Mouse (Mus musculus): ENCODE measurements around the gene Rnf130. TPM values are rescaled to one million over a fixed set of nuclear protein-coding genes. Genes with fewer than 3 reads are reported as not detected.

The Rnf130 gene
- polyA plus RNA-seq, 1 experiment from 2014 or later: 39.6 TPM

- H3K27ac ChIP-seq: no peak overlapping the region
- no peaks in the 10 kb centered on the region for H3K27me3 ChIP-seq
- H3K9ac ChIP-seq: no peak overlapping the region
- H3K36me3 ChIP-seq: no peaks in the 10 kb centered on the region
- H3K9me3 ChIP-seq (replicated peaks): no peaks in the 10 kb centered on the region
- H3K4me3 ChIP-seq: no peak overlapping the region
- no peak overlapping the region for H3K4me2 ChIP-seq
- no peak for ATAC-seq (replicated peaks; ENCODE audit: insufficient number of reproducible peaks, insufficient read depth, low FRiP score, low read depth)
- WGBS: 53% methylated on average over 2 of the region's 2 CpGs
- peaks cover 3% of the 10 kb centered on the region; the same call in 1 of the 2 replicates for H3K4me1 ChIP-seq (replicated peaks)
Measured at GRCm38 (mm10) chr11:49994536-49994935, 30.6 kb upstream of the Rnf130 start.

- H3K9ac ChIP-seq: no peak overlapping the region
- 52% methylated on average over 4 of the region's 4 CpGs for WGBS
- no peaks in the 10 kb centered on the region for H3K36me3 ChIP-seq
- no peaks in the 10 kb centered on the region for H3K27me3 ChIP-seq
- no peak overlapping the region for H3K27ac ChIP-seq
- peaks cover 3% of the 10 kb centered on the region; the same call in 1 of the 2 replicates for H3K4me1 ChIP-seq (replicated peaks)
- H3K9me3 ChIP-seq (replicated peaks): no peaks in the 10 kb centered on the region
- no peak for ATAC-seq (replicated peaks; ENCODE audit: insufficient number of reproducible peaks, insufficient read depth, low FRiP score, low read depth)
- H3K4me2 ChIP-seq: no peak overlapping the region
- H3K4me3 ChIP-seq: no peak overlapping the region
Measured at GRCm38 (mm10) chr11:49996398-49996797, 28.7 kb upstream of the Rnf130 start.

DNA sequence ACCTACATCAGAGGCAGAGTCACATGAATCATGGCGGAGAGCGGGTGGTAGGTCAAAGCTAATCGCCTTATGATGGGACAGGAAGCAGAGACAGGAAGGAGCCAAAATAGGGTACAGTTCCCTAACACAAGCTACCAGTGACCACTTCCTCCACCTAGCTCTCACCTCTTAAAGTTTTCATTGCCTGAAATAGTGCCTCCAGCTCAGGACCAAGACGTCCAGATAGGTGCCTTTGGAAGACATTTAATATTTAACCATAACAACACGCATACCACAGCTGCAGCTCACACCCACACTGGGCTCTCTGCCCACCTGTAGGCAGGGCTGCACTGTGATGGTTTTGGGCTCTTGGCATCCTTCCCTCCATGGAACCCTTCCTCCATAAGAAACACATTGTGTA is 27.8 kb upstream of the Rnf130 start:
- Histone ChIP-seq H3K9ac (no peak overlapping the region), H3K36me3 (no peaks in the 10 kb centered on the region), H3K4me2 (no peak overlapping the region), H3K9me3 (replicated peaks) (no peaks in the 10 kb centered on the region), H3K4me3 (no peak overlapping the region), H3K27me3 (no peaks in the 10 kb centered on the region), H3K27ac (no peak overlapping the region), H3K4me1 (replicated peaks) (peaks cover 3% of the 10 kb centered on the region; the same call in 1 of the 2 replicates)
- 68% methylated on average over 5 of the region's 5 CpGs for WGBS
- ATAC-seq (replicated peaks; ENCODE audit: insufficient number of reproducible peaks, insufficient read depth, low FRiP score, low read depth): no peak

DNA sequence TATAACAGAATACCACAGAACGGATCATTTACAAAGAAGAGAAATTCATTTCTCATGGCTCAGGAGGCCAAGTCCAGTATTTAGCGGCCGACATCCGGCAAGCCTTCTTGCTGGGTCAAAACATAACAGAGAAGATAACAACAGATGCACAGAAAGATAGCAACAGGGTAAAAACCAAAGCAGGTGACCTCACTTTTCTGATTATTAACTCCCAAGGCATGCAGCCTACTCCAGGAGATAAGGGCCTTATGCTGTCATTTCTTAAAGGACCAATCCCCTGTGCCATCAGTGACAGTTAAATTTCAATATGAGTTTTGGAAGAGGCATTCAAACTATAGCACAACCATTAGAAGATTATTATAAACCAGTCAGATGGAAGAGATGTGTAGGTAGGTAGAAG is 22.3 kb upstream of the Rnf130 start:
- WGBS: 85% methylated on average over 4 of the region's 4 CpGs
- H3K9ac ChIP-seq: no peak overlapping the region
- no peak for ATAC-seq (replicated peaks; ENCODE audit: insufficient number of reproducible peaks, insufficient read depth, low FRiP score, low read depth)
- H3K9me3 ChIP-seq (replicated peaks): no peaks in the 10 kb centered on the region
- H3K27me3 ChIP-seq: no peaks in the 10 kb centered on the region
- no peak overlapping the region for H3K27ac ChIP-seq
- H3K36me3 ChIP-seq: no peaks in the 10 kb centered on the region
- H3K4me2 ChIP-seq: no peak overlapping the region
- no peak overlapping the region for H3K4me3 ChIP-seq
- H3K4me1 ChIP-seq (replicated peaks): no peaks in the 10 kb centered on the region

GRCm38 (mm10) chr11:50007776-50008175 is 17.4 kb upstream of the Rnf130 start:
- WGBS: 80% methylated on average over 10 of the region's 10 CpGs
- ATAC-seq (replicated peaks; ENCODE audit: insufficient number of reproducible peaks, insufficient read depth, low FRiP score, low read depth): no peak
- H3K4me2 ChIP-seq: no peak overlapping the region
- no peak overlapping the region for H3K4me3 ChIP-seq
- no peak overlapping the region for H3K27ac ChIP-seq
- H3K36me3 ChIP-seq: no peaks in the 10 kb centered on the region
- H3K4me1 ChIP-seq (replicated peaks): no peaks in the 10 kb centered on the region
- H3K27me3 ChIP-seq: no peaks in the 10 kb centered on the region
- no peaks in the 10 kb centered on the region for H3K9me3 ChIP-seq (replicated peaks)
- no peak overlapping the region for H3K9ac ChIP-seq

- Histone ChIP-seq H3K27me3 (no peaks in the 10 kb centered on the region), H3K4me3 (no peak overlapping the region), H3K4me1 (replicated peaks) (no peaks in the 10 kb centered on the region), H3K27ac (no peak overlapping the region), H3K9me3 (replicated peaks) (no peaks in the 10 kb centered on the region), H3K9ac (no peak overlapping the region), H3K4me2 (no peak overlapping the region), H3K36me3 (no peaks in the 10 kb centered on the region)
- WGBS: 41% methylated on average over 5 of the region's 5 CpGs
- no peak for ATAC-seq (replicated peaks; ENCODE audit: insufficient number of reproducible peaks, insufficient read depth, low FRiP score, low read depth)
Measured at GRCm38 (mm10) chr11:50008231-50008630, 16.9 kb upstream of the Rnf130 start.

GRCm38 (mm10) chr11:50013016-50013415 is 12.1 kb upstream of the Rnf130 start:
- Histone ChIP-seq H3K9me3 (replicated peaks) (no peaks in the 10 kb centered on the region), H3K9ac (no peak overlapping the region), H3K4me3 (no peak overlapping the region), H3K4me2 (no peak overlapping the region), H3K36me3 (no peaks in the 10 kb centered on the region), H3K27me3 (no peaks in the 10 kb centered on the region), H3K27ac (no peak overlapping the region), H3K4me1 (replicated peaks) (peaks cover 15% of the 10 kb centered on the region)
- no peak for ATAC-seq (replicated peaks; ENCODE audit: insufficient number of reproducible peaks, insufficient read depth, low FRiP score, low read depth)
- 80% methylated on average over 6 of the region's 6 CpGs for WGBS

- Histone ChIP-seq H3K9me3 (replicated peaks) (no peaks in the 10 kb centered on the region), H3K27me3 (no peaks in the 10 kb centered on the region), H3K4me2 (0 out of 2 replicates have a peak overlapping the region, but pooled peaks have one; percentile 4), H3K4me1 (replicated peaks) (peaks cover 15% of the 10 kb centered on the region), H3K9ac (no peak overlapping the region), H3K4me3 (no peak overlapping the region), H3K27ac (peak overlapping the region; percentile 69), H3K36me3 (no peaks in the 10 kb centered on the region)
- ATAC-seq (replicated peaks; ENCODE audit: insufficient number of reproducible peaks, insufficient read depth, low FRiP score, low read depth): no peak
- WGBS: 53% methylated on average over 5 of the region's 5 CpGs
Measured at GRCm38 (mm10) chr11:50016503-50016902, 8.6 kb upstream of the Rnf130 start.

GRCm38 (mm10) chr11:50017511-50017910 is 7.6 kb upstream of the Rnf130 start:
- ATAC-seq (replicated peaks; ENCODE audit: insufficient number of reproducible peaks, insufficient read depth, low FRiP score, low read depth): no peak
- no peaks in the 10 kb centered on the region for H3K36me3 ChIP-seq
- no peaks in the 10 kb centered on the region for H3K27me3 ChIP-seq
- H3K4me3 ChIP-seq: no peak overlapping the region
- H3K4me2 ChIP-seq: no peak overlapping the region
- no peaks in the 10 kb centered on the region for H3K9me3 ChIP-seq (replicated peaks)
- H3K9ac ChIP-seq: no peak overlapping the region
- no peak overlapping the region for H3K27ac ChIP-seq
- peaks cover 15% of the 10 kb centered on the region for H3K4me1 ChIP-seq (replicated peaks)
- WGBS: 71% methylated on average over 7 of the region's 7 CpGs

- Histone ChIP-seq H3K36me3 (no peaks in the 10 kb centered on the region), H3K27me3 (no peaks in the 10 kb centered on the region), H3K9me3 (replicated peaks) (no peaks in the 10 kb centered on the region), H3K9ac (no peak overlapping the region), H3K4me2 (no peak overlapping the region), H3K4me3 (no peak overlapping the region), H3K27ac (no peak overlapping the region), H3K4me1 (replicated peaks) (peaks cover 15% of the 10 kb centered on the region)
- no peak for ATAC-seq (replicated peaks; ENCODE audit: insufficient number of reproducible peaks, insufficient read depth, low FRiP score, low read depth)
Measured at GRCm38 (mm10) chr11:50018848-50019247, 6.3 kb upstream of the Rnf130 start.

DNA sequence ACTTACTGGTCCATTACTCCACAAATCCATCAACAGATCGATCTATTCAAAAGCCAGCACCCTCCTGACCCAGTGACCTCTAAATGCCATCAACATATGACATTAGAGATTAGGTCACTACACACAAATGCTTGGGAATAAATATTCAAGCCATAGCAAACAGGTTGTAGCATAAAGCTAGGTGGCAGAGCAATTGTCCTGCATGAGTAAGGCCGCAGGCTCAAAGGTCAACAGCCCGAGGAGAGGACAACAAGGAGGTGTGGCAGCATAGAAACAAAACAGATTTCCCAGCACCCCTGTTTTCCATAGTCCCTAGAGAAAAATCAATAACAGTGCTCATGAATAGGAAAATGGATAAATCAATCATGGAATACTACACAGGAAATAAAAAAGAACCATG is 3.1 kb upstream of the Rnf130 start:
- ATAC-seq (replicated peaks; ENCODE audit: insufficient number of reproducible peaks, insufficient read depth, low FRiP score, low read depth): no peak
- H3K9ac ChIP-seq: no peak overlapping the region
- no peaks in the 10 kb centered on the region for H3K36me3 ChIP-seq
- no peak overlapping the region for H3K27ac ChIP-seq
- no peak overlapping the region for H3K4me3 ChIP-seq
- WGBS: 82% methylated on average over 3 of the region's 3 CpGs
- H3K9me3 ChIP-seq (replicated peaks): no peaks in the 10 kb centered on the region
- no peak overlapping the region for H3K4me2 ChIP-seq
- no peaks in the 10 kb centered on the region for H3K27me3 ChIP-seq
- H3K4me1 ChIP-seq (replicated peaks): peaks cover 20% of the 10 kb centered on the region

- Histone ChIP-seq H3K4me3 (peak overlapping the region; percentile 65), H3K4me2 (peak overlapping the region; percentile 65), H3K27me3 (no peaks in the 10 kb centered on the region), H3K27ac (peak overlapping the region; percentile 94; the same call in 1 of the 2 replicates), H3K9ac (peak overlapping the region; percentile 73; the same call in 1 of the 2 replicates), H3K36me3 (no peaks in the 10 kb centered on the region), H3K9me3 (replicated peaks) (no peaks in the 10 kb centered on the region), H3K4me1 (replicated peaks) (peaks cover 16% of the 10 kb centered on the region)
- 54% methylated on average over 6 of the region's 6 CpGs for WGBS
- no peak for ATAC-seq (replicated peaks; ENCODE audit: insufficient number of reproducible peaks, insufficient read depth, low FRiP score, low read depth)
Measured at GRCm38 (mm10) chr11:50024445-50024832, 707 bp upstream of the Rnf130 start.
